Mouse (Mus musculus): ENCODE measurements around the gene Itm2b. TPM values are rescaled to one million over a fixed set of nuclear protein-coding genes. Genes with fewer than 3 reads are reported as not detected.

Gene Itm2b
- polyA plus RNA-seq, 1 experiment from 2014 or later: 885 TPM

GRCm38 (mm10) chr14:73374315-73374890, 10.7 kb downstream of the Itm2b start:
- Histone ChIP-seq H3K4me1 (ENCODE audit: control insufficient read depth, insufficient read depth, low read length) (peaks cover 39% of the 10 kb centered on the region), H3K4me3 (ENCODE audit: low read length) (no peak overlapping the region), H3K27ac (ENCODE audit: low read length) (no peak overlapping the region), H3K36me3 (ENCODE audit: control insufficient read depth, insufficient read depth) (peaks cover 14% of the 10 kb centered on the region; the same call in 1 of the 2 replicates), H3K9ac (ENCODE audit: low read length) (no peak overlapping the region), H3K27me3 (ENCODE audit: control insufficient read depth, insufficient read depth, low read length) (no peaks in the 10 kb centered on the region), H3K9me3 (replicated peaks; ENCODE audit: control insufficient read depth, low read length) (no peaks in the 10 kb centered on the region), H3K4me2 (ENCODE audit: low read depth, low read length) (no peak overlapping the region)
- no peak for ATAC-seq (replicated peaks; ENCODE audit: extremely low read depth, insufficient read depth, low FRiP score)
- WGBS: 55% methylated on average over 11 of the region's 11 CpGs

GRCm38 (mm10) chr14:73373606-73374005, 11.5 kb downstream of the Itm2b start:
- Histone ChIP-seq H3K36me3 (ENCODE audit: control insufficient read depth, insufficient read depth) (peaks cover 15% of the 10 kb centered on the region; the same call in 1 of the 2 replicates), H3K9me3 (replicated peaks; ENCODE audit: control insufficient read depth, low read length) (no peaks in the 10 kb centered on the region), H3K27ac (ENCODE audit: low read length) (no peak overlapping the region), H3K4me1 (ENCODE audit: control insufficient read depth, insufficient read depth, low read length) (peaks cover 39% of the 10 kb centered on the region), H3K4me2 (ENCODE audit: low read depth, low read length) (no peak overlapping the region), H3K9ac (ENCODE audit: low read length) (no peak overlapping the region), H3K4me3 (ENCODE audit: low read length) (no peak overlapping the region), H3K27me3 (ENCODE audit: control insufficient read depth, insufficient read depth, low read length) (no peaks in the 10 kb centered on the region)
- no peak for ATAC-seq (replicated peaks; ENCODE audit: extremely low read depth, insufficient read depth, low FRiP score)
- 65% methylated on average over 8 of the region's 8 CpGs for WGBS

- Histone ChIP-seq H3K9ac (ENCODE audit: low read length) (no peak overlapping the region), H3K36me3 (ENCODE audit: control insufficient read depth, insufficient read depth) (peaks cover 18% of the 10 kb centered on the region), H3K27me3 (ENCODE audit: control insufficient read depth, insufficient read depth, low read length) (no peaks in the 10 kb centered on the region), H3K4me3 (ENCODE audit: low read length) (no peak overlapping the region), H3K9me3 (replicated peaks; ENCODE audit: control insufficient read depth, low read length) (no peaks in the 10 kb centered on the region), H3K4me2 (ENCODE audit: low read depth, low read length) (no peak overlapping the region), H3K27ac (ENCODE audit: low read length) (no peak overlapping the region), H3K4me1 (ENCODE audit: control insufficient read depth, insufficient read depth, low read length) (peaks cover 39% of the 10 kb centered on the region)
- WGBS: 85% methylated on average over 4 of the region's 4 CpGs
- no peak for ATAC-seq (replicated peaks; ENCODE audit: extremely low read depth, insufficient read depth, low FRiP score)
These were observed 12.1 kb downstream of the Itm2b start for GRCm38 (mm10) chr14:73372990-73373389.

- H3K27me3 ChIP-seq (ENCODE audit: control insufficient read depth, insufficient read depth, low read length): no peaks in the 10 kb centered on the region
- ATAC-seq (replicated peaks; ENCODE audit: extremely low read depth, insufficient read depth, low FRiP score): no peak
- 92% methylated on average over 4 of the region's 4 CpGs for WGBS
- peaks cover 39% of the 10 kb centered on the region for H3K4me1 ChIP-seq (ENCODE audit: control insufficient read depth, insufficient read depth, low read length)
- no peak overlapping the region for H3K4me3 ChIP-seq (ENCODE audit: low read length)
- peaks cover 28% of the 10 kb centered on the region for H3K36me3 ChIP-seq (ENCODE audit: control insufficient read depth, insufficient read depth)
- no peaks in the 10 kb centered on the region for H3K9me3 ChIP-seq (replicated peaks; ENCODE audit: control insufficient read depth, low read length)
- H3K9ac ChIP-seq (ENCODE audit: low read length): no peak overlapping the region
- H3K4me2 ChIP-seq (ENCODE audit: low read depth, low read length): no peak overlapping the region
- no peak overlapping the region for H3K27ac ChIP-seq (ENCODE audit: low read length)
These were observed 13.5 kb downstream of the Itm2b start for GRCm38 (mm10) chr14:73371577-73371976.

- Histone ChIP-seq H3K9me3 (replicated peaks; ENCODE audit: control insufficient read depth, low read length) (no peaks in the 10 kb centered on the region), H3K4me1 (ENCODE audit: control insufficient read depth, insufficient read depth, low read length) (peaks cover 37% of the 10 kb centered on the region), H3K9ac (ENCODE audit: low read length) (no peak overlapping the region), H3K36me3 (ENCODE audit: control insufficient read depth, insufficient read depth) (peaks cover 34% of the 10 kb centered on the region), H3K27ac (ENCODE audit: low read length) (no peak overlapping the region), H3K4me2 (ENCODE audit: low read depth, low read length) (no peak overlapping the region), H3K27me3 (ENCODE audit: control insufficient read depth, insufficient read depth, low read length) (no peaks in the 10 kb centered on the region), H3K4me3 (ENCODE audit: low read length) (no peak overlapping the region)
- WGBS: 68% methylated on average over 23 of the region's 23 CpGs
- no peak for ATAC-seq (replicated peaks; ENCODE audit: extremely low read depth, insufficient read depth, low FRiP score)
These were observed 14.3 kb downstream of the Itm2b start for GRCm38 (mm10) chr14:73370695-73371372.

GRCm38 (mm10) chr14:73370078-73370670, 14.9 kb downstream of the Itm2b start:
- H3K4me3 ChIP-seq (ENCODE audit: low read length): no peak overlapping the region
- H3K27me3 ChIP-seq (ENCODE audit: control insufficient read depth, insufficient read depth, low read length): no peaks in the 10 kb centered on the region
- ATAC-seq (replicated peaks; ENCODE audit: extremely low read depth, insufficient read depth, low FRiP score): no peak
- H3K4me2 ChIP-seq (ENCODE audit: low read depth, low read length): no peak overlapping the region
- H3K27ac ChIP-seq (ENCODE audit: low read length): peak overlapping the region; percentile 26
- WGBS: 54% methylated on average over 11 of the region's 11 CpGs
- no peak overlapping the region for H3K9ac ChIP-seq (ENCODE audit: low read length)
- no peaks in the 10 kb centered on the region for H3K9me3 ChIP-seq (replicated peaks; ENCODE audit: control insufficient read depth, low read length)
- H3K4me1 ChIP-seq (ENCODE audit: control insufficient read depth, insufficient read depth, low read length): peaks cover 33% of the 10 kb centered on the region
- peaks cover 37% of the 10 kb centered on the region for H3K36me3 ChIP-seq (ENCODE audit: control insufficient read depth, insufficient read depth)

GRCm38 (mm10) chr14:73369634-73370033, 15.5 kb downstream of the Itm2b start:
- Histone ChIP-seq H3K36me3 (ENCODE audit: control insufficient read depth, insufficient read depth) (peaks cover 41% of the 10 kb centered on the region), H3K4me3 (ENCODE audit: low read length) (no peak overlapping the region), H3K9ac (ENCODE audit: low read length) (no peak overlapping the region), H3K9me3 (replicated peaks; ENCODE audit: control insufficient read depth, low read length) (no peaks in the 10 kb centered on the region), H3K4me2 (ENCODE audit: low read depth, low read length) (no peak overlapping the region), H3K4me1 (ENCODE audit: control insufficient read depth, insufficient read depth, low read length) (peaks cover 28% of the 10 kb centered on the region), H3K27ac (ENCODE audit: low read length) (no peak overlapping the region), H3K27me3 (ENCODE audit: control insufficient read depth, insufficient read depth, low read length) (no peaks in the 10 kb centered on the region)
- ATAC-seq (replicated peaks; ENCODE audit: extremely low read depth, insufficient read depth, low FRiP score): no peak
- WGBS: 82% methylated on average over 4 of the region's 4 CpGs

- Histone ChIP-seq H3K4me2 (ENCODE audit: low read depth, low read length) (no peak overlapping the region), H3K36me3 (ENCODE audit: control insufficient read depth, insufficient read depth) (peaks cover 48% of the 10 kb centered on the region), H3K4me1 (ENCODE audit: control insufficient read depth, insufficient read depth, low read length) (peaks cover 22% of the 10 kb centered on the region), H3K27ac (ENCODE audit: low read length) (no peak overlapping the region), H3K9me3 (replicated peaks; ENCODE audit: control insufficient read depth, low read length) (no peaks in the 10 kb centered on the region), H3K4me3 (ENCODE audit: low read length) (no peak overlapping the region), H3K9ac (ENCODE audit: low read length) (no peak overlapping the region), H3K27me3 (ENCODE audit: control insufficient read depth, insufficient read depth, low read length) (no peaks in the 10 kb centered on the region)
- no peak for ATAC-seq (replicated peaks; ENCODE audit: extremely low read depth, insufficient read depth, low FRiP score)
- 88% methylated on average over 13 of the region's 13 CpGs for WGBS
These were observed 16.1 kb downstream of the Itm2b start for GRCm38 (mm10) chr14:73368966-73369365.

- 86% methylated on average over 13 of the region's 13 CpGs for WGBS
- no peak overlapping the region for H3K4me3 ChIP-seq (ENCODE audit: low read length)
- H3K9ac ChIP-seq (ENCODE audit: low read length): no peak overlapping the region
- peaks cover 17% of the 10 kb centered on the region for H3K4me1 ChIP-seq (ENCODE audit: control insufficient read depth, insufficient read depth, low read length)
- no peak for ATAC-seq (replicated peaks; ENCODE audit: extremely low read depth, insufficient read depth, low FRiP score)
- H3K27me3 ChIP-seq (ENCODE audit: control insufficient read depth, insufficient read depth, low read length): no peaks in the 10 kb centered on the region
- H3K27ac ChIP-seq (ENCODE audit: low read length): no peak overlapping the region
- H3K4me2 ChIP-seq (ENCODE audit: low read depth, low read length): no peak overlapping the region
- peaks cover 55% of the 10 kb centered on the region for H3K36me3 ChIP-seq (ENCODE audit: control insufficient read depth, insufficient read depth)
- H3K9me3 ChIP-seq (replicated peaks; ENCODE audit: control insufficient read depth, low read length): no peaks in the 10 kb centered on the region
These were observed 16.9 kb downstream of the Itm2b start for GRCm38 (mm10) chr14:73368221-73368620.
